Mouse (Mus musculus) liver, postnatal 0 days (tissue): ENCODE measurements at regions not wholly inside any gene's neighbourhood (a gene's known extent, or its start where the extent isn't known, plus 50 kb on each side); places are given as distances from the start of the nearest gene placed in this dataset.

Experiments used
- CTCF ChIP-seq: sonication (generic); IDR thresholded peaks from 2 replicates; pipeline ENCODE4 v1.5.1; 2016; ENCODE audit warnings: antibody characterized with exemption, low read depth
- EP300 ChIP-seq: IDR thresholded peaks from 2 replicates; pipeline ENCODE4 v1.6.1; 2016; ENCODE audit warnings: antibody characterized with exemption, low read depth, mild to moderate bottlenecking

GRCm38 (mm10) chr11:117592570-117592969 is 61.5 kb upstream of the Tnrc6c start:
- TF ChIP-seq CTCF: no peak
- no peak for TF ChIP-seq EP300
